Mouse (Mus musculus) heart, embryonic 16.5 days (tissue): ENCODE measurements around the gene Serinc1. TPM values are rescaled to one million over a fixed set of nuclear protein-coding genes. Genes with fewer than 3 reads are reported as not detected.

Experiments used
- ATAC-seq: fragments of 200-750 bp; cut with Nextera tagmentation; replicated peaks from 2 replicates; pipeline ENCODE4 v1.8.0; 2017; ENCODE audit warnings: moderate number of reproducible peaks; ENCODE audit not compliant: insufficient read depth, low FRiP score; ENCODE audit errors: extremely low read depth
- H3K27ac ChIP-seq: fragments of 300-500 bp; sonication (generic); 2 replicates; pipeline ENCODE4 v1.5.1; 2014; ENCODE audit warnings: mild to moderate bottlenecking, low read length, control low read depth, moderate library complexity
- H3K27me3 ChIP-seq: fragments of 300-500 bp; sonication (generic); 2 replicates; pipeline ENCODE4 v1.6.1; 2014; ENCODE audit warnings: low read length, mixed read lengths; ENCODE audit not compliant: control insufficient read depth, insufficient read depth
- H3K36me3 ChIP-seq: fragments of 300-500 bp; sonication (generic); 2 replicates; pipeline ENCODE4 v1.6.1; 2014; ENCODE audit not compliant: control insufficient read depth, insufficient read depth
- H3K4me1 ChIP-seq: fragments of 300-500 bp; sonication (generic); 2 replicates; pipeline ENCODE4 v1.6.1; 2014; ENCODE audit warnings: low read length, mixed read lengths; ENCODE audit not compliant: control insufficient read depth, insufficient read depth
- H3K4me2 ChIP-seq: fragments of 300-500 bp; sonication (generic); 2 replicates; pipeline ENCODE4 v1.6.1; 2014; ENCODE audit warnings: low read depth, mild to moderate bottlenecking, control low read depth, low read length
- H3K4me3 ChIP-seq: fragments of 300-500 bp; sonication (generic); 2 replicates; pipeline ENCODE4 v1.5.1; 2014; ENCODE audit warnings: mild to moderate bottlenecking, control low read depth, low read length
- H3K9ac ChIP-seq: fragments of 300-500 bp; sonication (generic); 2 replicates; pipeline ENCODE4 v1.6.1; 2014; ENCODE audit warnings: low read length, control low read depth
- H3K9me3 ChIP-seq: fragments of 300-500 bp; sonication (generic); replicated peaks from 2 replicates; pipeline ENCODE4 v1.6.1; 2016; ENCODE audit warnings: low read length; ENCODE audit not compliant: control insufficient read depth
- WGBS: fragments of 180-500 bp; shearing (Covaris S2); extraction: QIAGEN DNeasy Blood & Tissue Kit; methylation state at CpG from one replicate; pipeline ENCODE4 v1.1.7; 2014; 5-methylcytosine and 5-hydroxymethylcytosine counted together
- polyA plus RNA-seq: library from polyadenylated mRNA; unstranded; fragments of >200 nt; fragmentation: Nextera tagmentation; extraction: Ambion mirVana; gene quantifications from 2 replicates; pipeline ENCODE4 v1.2.1, GENCODE M21; 2015

Serinc1 gene
- polyA plus RNA-seq, 1 experiment from 2014 or later: 168 TPM

GRCm38 (mm10) chr10:57488591-57488990 is 43.7 kb downstream of the Serinc1 start:
- ATAC-seq: no peak
- Histone ChIP-seq H3K4me1 (no peaks in the 10 kb centered on the region; the same call in 1 of the 2 replicates), H3K4me2 (no peak overlapping the region; the same call in 1 of the 2 replicates), H3K4me3 (no peak overlapping the region), H3K9ac (no peak overlapping the region), H3K27me3 (no peaks in the 10 kb centered on the region), H3K9me3 (peaks cover 3% of the 10 kb centered on the region; the same call in 1 of the 2 replicates), H3K36me3 (peaks cover 3% of the 10 kb centered on the region; the same call in 1 of the 2 replicates), H3K27ac (no peak overlapping the region)

GRCm38 (mm10) chr10:57487201-57487600 is 45.1 kb downstream of the Serinc1 start:
- Histone ChIP-seq H3K4me1 (no peaks in the 10 kb centered on the region; the same call in 1 of the 2 replicates), H3K27ac (no peak overlapping the region; the same call in 1 of the 2 replicates), H3K4me2 (peak overlapping the region; percentile 75), H3K36me3 (no peaks in the 10 kb centered on the region), H3K27me3 (no peaks in the 10 kb centered on the region), H3K9me3 (no peaks in the 10 kb centered on the region), H3K4me3 (peak overlapping the region; percentile 93), H3K9ac (peak overlapping the region; percentile 97)
- WGBS: 1% methylated on average over 8 of the region's 8 CpGs
- no peak for ATAC-seq

- Histone ChIP-seq H3K36me3 (no peaks in the 10 kb centered on the region), H3K27ac (peak overlapping the region; percentile 94), H3K4me3 (peak overlapping the region; percentile 93), H3K27me3 (no peaks in the 10 kb centered on the region), H3K4me2 (peak overlapping the region; percentile 75), H3K9ac (peak overlapping the region; percentile 97), H3K9me3 (no peaks in the 10 kb centered on the region), H3K4me1 (no peaks in the 10 kb centered on the region; the same call in 1 of the 2 replicates)
- peak; percentile 75 for ATAC-seq
- under 1% methylated on average over 63 of the region's 65 CpGs for WGBS
Observed at GRCm38 (mm10) chr10:57486542-57487071, 45.7 kb downstream of the Serinc1 start.

GRCm38 (mm10) chr10:57485908-57486541 is 46.3 kb downstream of the Serinc1 start, which contains the start of gene Hsf2:
Gene Hsf2 (plus strand): TSS chr10:57486385.
- peak; percentile 100 for ATAC-seq
- Histone ChIP-seq H3K27me3 (no peaks in the 10 kb centered on the region), H3K9me3 (no peaks in the 10 kb centered on the region), H3K9ac (peak within 1 kb of the TSS; percentile 97), H3K4me3 (peak within 1 kb of the TSS; percentile 93), H3K36me3 (no peaks in the 10 kb centered on the region), H3K4me2 (peak within 1 kb of the TSS; percentile 75), H3K4me1 (no peaks in the 10 kb centered on the region; the same call in 1 of the 2 replicates), H3K27ac (peak within 1 kb of the TSS; percentile 94)
- WGBS: 1% methylated on average over 52 of the region's 52 CpGs

GRCm38 (mm10) chr10:57484741-57485140 is 47.6 kb downstream of the Serinc1 start:
- no peaks in the 10 kb centered on the region for H3K9me3 ChIP-seq
- H3K4me2 ChIP-seq: no peak overlapping the region
- no peaks in the 10 kb centered on the region for H3K36me3 ChIP-seq
- no peaks in the 10 kb centered on the region; the same call in 1 of the 2 replicates for H3K4me1 ChIP-seq
- no peak overlapping the region for H3K4me3 ChIP-seq
- H3K27ac ChIP-seq: no peak overlapping the region
- H3K9ac ChIP-seq: no peak overlapping the region
- 54% methylated on average over 3 of the region's 3 CpGs for WGBS
- no peaks in the 10 kb centered on the region for H3K27me3 ChIP-seq
- no peak for ATAC-seq

- no peaks in the 10 kb centered on the region for H3K27me3 ChIP-seq
- 41% methylated on average over 5 of the region's 5 CpGs for WGBS
- H3K4me1 ChIP-seq: no peaks in the 10 kb centered on the region
- H3K36me3 ChIP-seq: no peaks in the 10 kb centered on the region
- no peaks in the 10 kb centered on the region for H3K9me3 ChIP-seq
- no peak overlapping the region for H3K4me3 ChIP-seq
- H3K27ac ChIP-seq: no peak overlapping the region
- no peak overlapping the region for H3K4me2 ChIP-seq
- H3K9ac ChIP-seq: no peak overlapping the region
- no peak for ATAC-seq
Observed at GRCm38 (mm10) chr10:57481717-57482116, 50.6 kb downstream of the Serinc1 start.

- WGBS: 77% methylated on average over 9 of the region's 9 CpGs
- no peaks in the 10 kb centered on the region for H3K4me1 ChIP-seq
- H3K36me3 ChIP-seq: no peaks in the 10 kb centered on the region
- no peak overlapping the region for H3K27ac ChIP-seq
- H3K4me3 ChIP-seq: no peak overlapping the region
- no peak overlapping the region for H3K4me2 ChIP-seq
- no peak overlapping the region for H3K9ac ChIP-seq
- no peaks in the 10 kb centered on the region for H3K27me3 ChIP-seq
- ATAC-seq: no peak
- no peaks in the 10 kb centered on the region for H3K9me3 ChIP-seq
Observed at GRCm38 (mm10) chr10:57477121-57477843, 55.0 kb downstream of the Serinc1 start.
